Mouse (Mus musculus): ENCODE measurements around the gene Rimkla.
"Not testable (repeated sequence)": the region's sequence is repeated elsewhere in the genome, so short reads cannot be mapped to it uniquely, and the experiment has no call there.

Rimkla gene

GRCm38 (mm10) chr4:119492291-119492932, at the start of gene Rimkla:
Gene Rimkla (minus strand): TSS chr4:119492628.
- DNase-seq, result peak; percentile 82

DNA sequence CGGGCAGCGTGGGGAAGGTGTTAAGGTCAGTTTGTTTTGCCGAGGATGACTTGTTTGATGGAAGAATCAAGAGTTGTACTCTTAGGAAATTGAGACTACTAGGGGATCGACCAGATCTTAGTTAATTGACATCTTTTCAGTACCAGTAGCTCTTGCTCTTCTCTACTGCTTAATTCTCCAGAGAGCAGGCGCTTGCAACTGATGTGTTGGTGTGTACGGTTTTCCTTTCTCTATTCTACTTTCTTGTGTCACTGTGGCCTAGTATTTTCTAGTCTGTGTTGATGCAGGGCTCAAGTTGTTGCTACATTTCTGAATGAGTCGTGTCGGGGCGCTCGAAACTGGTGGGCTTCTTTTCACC, 48.1 kb upstream of the Rimkla start:
- no peak for DNase-seq

DNA sequence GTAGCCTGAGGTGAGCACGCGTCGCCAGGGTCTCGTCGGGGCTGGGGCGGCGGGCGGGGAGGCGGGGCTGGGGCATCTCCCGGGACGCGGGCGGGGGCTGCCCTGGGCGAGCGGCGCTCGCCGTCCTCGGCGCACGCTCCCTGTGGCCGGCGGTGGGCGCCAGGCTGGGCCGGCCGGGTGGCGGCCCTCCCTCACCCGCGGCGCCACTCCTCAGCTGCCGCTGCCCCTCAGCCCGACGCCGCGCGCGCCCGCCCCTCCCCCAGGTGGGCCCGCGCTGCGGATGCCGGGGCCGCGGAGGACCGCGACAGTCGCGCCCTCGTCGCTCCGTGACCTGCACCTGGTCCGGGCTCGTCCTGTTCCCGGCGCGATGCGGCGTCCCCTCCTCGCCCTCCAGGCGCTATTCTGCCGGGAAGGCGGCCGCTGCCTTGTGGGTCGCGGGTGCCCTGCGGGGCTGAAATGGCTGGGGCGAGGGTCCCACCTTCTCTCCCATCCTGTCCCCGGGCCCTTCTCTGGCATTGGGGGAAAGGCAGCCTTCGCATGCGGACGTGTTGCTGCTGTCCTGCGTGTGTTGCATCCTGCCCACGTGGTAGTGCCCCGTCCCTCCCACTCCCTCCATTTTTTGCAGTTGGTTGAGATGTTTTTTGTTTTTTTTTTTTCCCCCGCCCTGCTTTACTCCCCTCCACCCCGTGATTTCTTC, 47.6 kb upstream of the Rimkla start:
- peak; percentile 65 for DNase-seq

DNA sequence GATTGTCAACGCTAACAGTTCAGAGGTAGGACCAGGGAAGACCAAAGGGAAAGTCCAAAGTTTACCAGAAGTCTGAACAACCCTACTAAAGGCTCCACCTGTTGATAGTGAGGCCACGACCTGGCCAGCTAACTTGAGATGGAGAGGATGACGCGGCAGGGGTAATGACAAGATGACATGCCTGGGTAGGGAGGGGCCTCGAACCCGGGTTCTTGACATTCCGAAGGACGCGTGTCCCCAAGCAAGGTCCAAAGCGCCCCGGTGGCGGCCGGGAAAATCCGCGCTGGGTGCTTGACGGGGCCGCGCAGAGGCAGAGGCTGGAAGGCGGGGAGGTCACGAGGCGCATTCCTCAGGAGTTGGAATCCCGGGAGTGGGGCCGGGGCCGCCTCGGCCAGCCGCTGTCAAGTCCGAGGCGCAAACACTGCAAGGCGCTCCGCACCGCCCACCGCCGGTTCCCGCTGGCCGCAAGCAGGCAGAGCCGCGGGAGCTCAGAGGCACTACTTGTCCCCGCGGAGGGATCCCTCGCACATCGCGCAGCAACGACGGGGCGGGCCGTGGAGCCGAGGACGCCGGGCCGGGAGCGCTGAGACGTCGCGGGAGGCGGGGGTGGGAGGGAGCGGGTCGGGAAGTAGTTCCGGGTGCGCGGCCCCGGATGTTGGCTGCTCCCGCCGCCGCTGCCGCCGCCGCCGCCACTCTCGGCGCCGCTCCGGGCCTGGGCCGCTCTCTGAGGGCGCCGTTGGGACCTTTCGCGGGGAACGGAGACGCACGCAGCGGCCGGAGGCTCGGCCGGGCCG, 46.8 kb upstream of the Rimkla start, which contains the start of gene Frg2f1:
TSS of gene Frg2f1 (minus strand) at position 499 of the 794 bp plus-strand sequence.
- peak; percentile 99 for DNase-seq

DNA sequence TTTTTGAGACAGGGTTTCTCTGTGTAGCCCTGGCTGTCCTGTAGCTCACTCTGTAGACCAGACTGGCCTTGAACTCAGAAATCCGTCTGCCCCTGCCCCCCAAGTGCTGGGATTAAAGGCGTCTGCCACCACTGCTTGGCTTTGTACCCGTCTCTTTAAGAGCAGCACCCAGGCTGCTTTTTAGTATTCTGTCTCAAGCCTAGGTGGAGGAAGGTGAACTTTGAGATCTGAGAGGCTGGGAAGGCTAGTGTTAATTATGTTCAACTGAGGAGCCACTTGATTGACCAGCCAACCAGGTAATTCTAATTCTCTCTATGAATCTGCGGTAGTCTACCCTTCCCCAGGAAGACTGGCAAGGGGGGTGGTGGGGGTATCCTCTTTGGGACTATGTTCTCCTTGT, 45.0 kb upstream of the Rimkla start:
- DNase-seq, result no peak

DNA sequence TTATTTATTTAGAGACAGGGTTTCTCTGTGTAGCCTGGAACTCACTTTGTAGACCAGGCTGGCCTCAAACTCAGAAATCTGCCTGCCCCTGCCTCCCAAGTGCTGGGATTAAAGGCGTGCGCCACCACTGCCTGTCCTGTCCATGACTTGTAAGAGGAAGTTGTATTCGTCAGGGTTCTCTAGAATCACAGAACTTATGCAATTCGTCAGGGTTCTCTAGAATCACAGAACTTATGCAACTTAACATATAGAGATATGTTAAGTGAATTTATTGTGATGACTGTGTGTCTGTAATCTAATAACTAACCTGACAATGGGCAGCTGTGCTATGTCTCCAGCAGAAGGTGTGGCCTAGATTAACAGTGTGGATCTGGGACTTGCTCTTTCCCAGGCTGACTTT, 44.2 kb upstream of the Rimkla start, which contains the start of gene Foxj3:
TSS of gene Foxj3 (plus strand) at position 390 of the 400 bp plus-strand sequence.
- DNase-seq, result not testable (repeated sequence)

- no peak for DNase-seq
These were observed 42.7 kb upstream of the Rimkla start for GRCm38 (mm10) chr4:119535103-119535502.

GRCm38 (mm10) chr4:119531813-119532212, 39.4 kb upstream of the Rimkla start:
- no peak for DNase-seq

DNA sequence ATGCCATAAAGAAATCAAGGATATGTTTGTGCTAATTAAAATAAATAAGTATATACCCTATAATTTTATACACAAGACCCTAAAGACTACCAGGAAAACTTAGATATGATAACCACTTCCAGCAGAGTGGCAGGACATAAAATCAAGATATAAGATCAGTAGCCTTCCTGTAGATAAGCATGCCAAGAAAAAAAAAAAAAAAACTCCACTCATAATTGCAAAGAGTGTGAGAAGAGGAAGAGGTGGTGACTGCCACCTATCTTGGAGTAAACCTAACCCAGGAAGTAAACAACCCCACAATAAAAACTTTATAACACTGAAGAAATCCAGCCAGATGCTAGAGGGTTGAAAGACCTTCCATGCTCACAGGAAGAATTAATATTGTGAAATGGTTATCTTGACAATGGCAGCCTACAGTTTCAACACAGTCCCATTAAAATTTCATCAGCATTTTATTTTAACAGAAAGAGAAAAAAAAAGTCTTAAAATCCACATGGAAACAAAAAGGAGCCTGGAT, 34.0 kb upstream of the Rimkla start:
- DNase-seq, result no peak

GRCm38 (mm10) chr4:119524466-119524865, 32.0 kb upstream of the Rimkla start:
- DNase-seq, result no peak

GRCm38 (mm10) chr4:119524010-119524409, 31.6 kb upstream of the Rimkla start:
- DNase-seq, result no peak

GRCm38 (mm10) chr4:119523575-119523974, 31.1 kb upstream of the Rimkla start:
- no peak for DNase-seq

DNA sequence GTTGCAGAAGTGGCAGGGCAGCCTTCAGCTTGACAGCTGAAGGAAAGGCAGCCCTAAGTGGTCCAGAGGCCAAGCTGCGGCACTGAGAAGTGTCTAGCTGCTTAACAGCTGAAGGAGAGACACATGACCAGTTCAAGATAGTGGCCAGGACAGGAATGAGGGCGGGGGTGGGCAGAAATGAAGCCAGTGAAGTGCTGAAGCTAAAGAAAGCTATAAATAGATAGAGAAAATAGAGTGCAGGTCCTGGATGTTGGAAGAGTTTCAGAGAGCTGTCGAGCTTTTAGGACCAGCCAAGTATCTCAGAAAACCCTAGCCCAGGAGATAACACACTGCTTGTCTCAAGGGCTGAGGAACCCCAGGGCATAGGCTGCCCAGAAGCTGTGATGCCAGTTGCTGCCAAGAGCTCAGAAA, 20.3 kb upstream of the Rimkla start:
- no peak for DNase-seq

- DNase-seq, result no peak
These were observed 19.2 kb upstream of the Rimkla start for GRCm38 (mm10) chr4:119511591-119511990.

DNA sequence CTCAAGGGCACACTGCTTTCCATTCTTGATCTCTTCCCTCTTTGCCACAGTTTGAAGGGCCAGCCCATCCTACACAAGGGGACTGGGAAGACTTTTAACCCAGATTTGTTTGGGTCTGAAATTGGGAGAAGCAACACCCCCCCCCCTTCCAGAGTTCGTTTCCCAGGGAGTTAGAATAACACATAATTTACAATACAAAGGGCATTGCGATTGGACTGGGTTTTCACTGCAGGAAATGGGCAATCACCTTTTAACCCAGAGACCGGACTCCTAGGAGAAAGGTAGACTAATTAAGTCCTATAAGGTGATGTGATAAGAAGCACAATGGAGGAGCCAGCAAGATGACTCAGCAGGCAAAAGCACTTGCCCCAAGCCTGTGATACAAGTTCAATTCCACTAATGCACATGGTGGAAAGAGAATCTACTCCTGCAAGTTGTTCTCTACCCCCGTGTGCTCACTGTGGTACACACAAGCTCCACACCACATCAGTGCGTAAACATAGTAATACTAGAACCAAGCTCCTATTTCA, 6.0 kb upstream of the Rimkla start:
- no peak for DNase-seq

- no peak for DNase-seq
These were observed 502 bp upstream of the Rimkla start for GRCm38 (mm10) chr4:119492933-119493327.

- peak; percentile 55 for DNase-seq
These were observed 1.6 kb downstream of the Rimkla start for GRCm38 (mm10) chr4:119490806-119491205.

DNA sequence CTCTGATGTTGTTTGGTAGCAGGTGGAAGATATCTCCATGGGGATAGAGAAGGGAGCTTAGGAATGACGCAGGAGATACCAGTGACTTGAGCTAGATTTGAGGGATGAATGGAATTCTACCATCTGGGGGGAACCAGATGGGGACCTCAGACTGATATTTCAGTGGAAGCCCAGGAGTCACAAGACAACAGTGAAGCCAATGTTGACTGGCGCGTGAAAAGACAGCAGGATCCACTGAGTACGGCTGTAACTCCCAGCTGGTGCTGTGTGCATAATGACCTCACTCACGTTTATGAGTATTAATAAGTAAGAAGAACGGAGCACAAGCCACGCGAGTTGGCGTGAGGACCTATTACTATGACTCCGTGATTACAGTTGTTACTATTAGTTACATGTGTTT, 2.8 kb downstream of the Rimkla start:
- no peak for DNase-seq

DNA sequence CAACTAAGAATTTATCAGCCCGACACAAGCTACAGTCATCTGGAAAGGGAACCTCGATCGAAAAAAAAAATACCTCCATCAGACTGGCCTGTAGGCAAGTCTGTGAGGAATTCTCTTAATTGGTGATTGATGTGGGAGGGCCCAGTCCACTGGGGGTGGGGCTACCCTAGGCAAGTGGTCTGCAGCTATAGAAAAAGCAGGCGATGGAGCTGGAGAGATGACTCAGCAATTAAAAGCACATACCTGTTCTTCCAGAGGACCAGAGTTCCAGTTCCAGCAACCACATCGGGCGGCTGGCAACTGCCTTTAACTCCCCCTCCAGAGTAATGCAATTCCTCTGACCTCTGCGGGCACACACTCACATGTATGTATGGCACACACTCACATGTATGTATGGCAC, 7.5 kb downstream of the Rimkla start:
- DNase-seq, result no peak

- DNase-seq, result peak; percentile 14
These were observed 9.4 kb downstream of the Rimkla start for GRCm38 (mm10) chr4:119483051-119483450.

DNA sequence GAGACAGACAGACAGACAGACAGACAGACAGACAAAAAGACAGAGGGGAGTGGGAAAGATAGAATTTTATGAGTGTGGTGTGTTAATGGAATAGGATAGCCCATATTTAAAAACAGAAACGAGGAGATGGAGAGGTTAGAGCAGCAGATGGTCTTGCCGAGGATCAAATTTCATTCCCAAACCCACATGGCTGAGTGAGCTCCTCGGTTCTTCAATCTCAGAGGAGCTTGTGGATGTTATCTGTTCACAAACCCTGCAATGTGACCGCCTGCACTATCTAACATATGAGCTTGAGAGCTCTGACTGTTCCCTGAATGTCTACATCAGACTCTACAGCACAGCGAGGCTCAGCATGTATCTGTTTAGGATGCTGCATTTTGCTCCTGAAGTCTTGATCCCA, 19.3 kb downstream of the Rimkla start:
- DNase-seq, result no peak

GRCm38 (mm10) chr4:119472545-119472944, 19.9 kb downstream of the Rimkla start:
- no peak for DNase-seq

DNA sequence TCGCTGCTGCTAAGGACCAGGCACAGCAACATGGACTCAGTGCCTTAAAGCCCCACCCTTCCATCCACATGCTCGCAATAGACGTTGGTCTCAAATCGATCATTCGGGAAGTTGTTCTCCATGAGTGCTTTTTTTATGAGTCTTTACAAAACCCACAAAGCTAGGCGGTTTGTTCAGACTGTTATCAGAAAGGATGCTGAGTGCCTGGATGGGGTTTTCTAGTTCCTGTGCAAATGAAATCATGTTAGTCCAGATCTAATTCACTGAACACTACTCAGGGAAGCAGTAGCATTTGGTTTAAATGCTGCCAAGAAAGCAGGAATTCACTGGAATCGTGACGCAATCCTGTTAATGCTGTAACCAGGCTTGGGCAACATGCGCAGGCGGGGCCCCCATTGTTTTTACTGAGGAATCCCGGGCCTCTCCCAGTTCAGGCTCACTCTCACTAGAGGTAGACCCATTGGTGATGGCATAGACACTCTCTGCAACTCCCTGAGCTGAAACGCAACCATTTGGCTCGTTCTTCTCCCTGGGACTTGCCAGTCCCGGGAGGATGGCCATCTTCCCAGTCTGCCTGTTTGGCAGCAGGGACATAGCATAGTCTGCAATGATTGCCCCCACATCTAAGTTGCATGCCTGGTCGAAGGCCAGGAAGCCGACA, 24.6 kb downstream of the Rimkla start:
- no peak for DNase-seq

Measured in kidney, postnatal 10 days (tissue).